Mouse (Mus musculus): ENCODE measurements around the gene Gm9903.

Gene Gm9903

DNA sequence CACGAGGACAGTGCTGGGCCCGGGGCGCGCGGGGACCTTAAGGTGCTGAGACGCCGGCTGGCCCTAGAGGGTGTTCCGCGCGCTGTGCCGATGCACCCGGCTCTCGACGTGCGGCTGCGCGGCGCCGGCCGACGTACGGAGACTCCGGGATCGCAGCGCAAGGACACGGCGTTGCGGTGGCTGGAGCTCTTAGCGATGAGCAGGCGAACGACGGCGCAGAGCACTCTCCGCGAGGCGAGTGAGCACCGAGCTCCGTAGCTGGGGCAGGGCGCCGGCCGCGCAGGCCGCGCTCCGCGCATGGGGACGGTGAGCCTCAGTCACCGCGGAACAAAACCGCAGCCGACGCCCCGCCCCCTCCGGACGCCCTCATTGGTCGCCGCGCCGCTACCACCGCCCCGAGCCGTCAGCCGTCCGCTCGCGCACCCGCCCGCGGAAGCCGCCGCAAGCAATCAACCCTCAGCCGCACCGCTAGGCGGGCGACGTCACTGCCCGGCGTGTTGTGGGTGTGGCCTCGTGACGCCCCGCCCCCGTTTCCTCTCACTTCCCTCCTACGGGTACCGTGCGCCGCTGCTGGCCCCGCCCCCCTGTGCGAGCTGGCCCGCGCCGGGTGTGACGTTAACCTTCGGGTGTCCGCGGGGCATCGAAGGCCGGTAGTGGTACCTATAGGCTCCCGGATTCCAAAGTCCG, at the start of gene Gm9903, which contains the start of gene Fam53a:
Gm9903 (plus strand) TSS at position 625 of the 687 bp plus-strand sequence.
Fam53a (minus strand) TSS at position 335 of the 687 bp plus-strand sequence.
- DNase-seq = peak; percentile 99 to 100

- no peak for DNase-seq
These were observed 49.4 kb upstream of the Gm9903 start for GRCm38 (mm10) chr5:33580336-33580735.

DNA sequence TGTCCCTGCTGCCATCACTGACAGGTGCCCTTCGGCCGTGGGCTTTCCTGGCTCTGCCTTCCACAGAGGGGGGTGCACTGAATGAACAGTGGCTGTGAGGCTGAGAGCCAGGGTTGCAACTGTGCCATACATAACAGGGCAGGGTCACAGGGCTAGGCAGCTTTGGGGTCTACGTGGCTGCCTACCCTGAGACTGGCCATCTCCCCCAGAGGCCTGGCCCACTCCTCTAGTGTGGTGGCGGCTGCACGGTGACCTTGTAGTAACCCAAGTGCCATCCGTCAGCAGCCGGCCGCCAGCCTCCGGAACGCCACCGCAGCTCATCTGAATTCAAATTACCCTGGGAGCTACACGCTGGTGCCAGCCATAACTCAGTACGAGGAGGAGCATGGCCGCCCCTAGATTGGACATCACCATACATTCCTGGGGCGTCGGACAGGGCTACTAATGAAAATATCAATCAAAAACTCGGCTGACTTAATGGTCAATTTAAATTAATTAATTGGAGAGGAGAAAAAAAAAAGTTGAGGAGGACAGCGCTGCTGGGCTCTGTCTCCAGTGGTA, 42.1 kb upstream of the Gm9903 start:
- no peak for DNase-seq

- no peak for DNase-seq
These were observed 41.7 kb upstream of the Gm9903 start for GRCm38 (mm10) chr5:33588066-33588465.

DNA sequence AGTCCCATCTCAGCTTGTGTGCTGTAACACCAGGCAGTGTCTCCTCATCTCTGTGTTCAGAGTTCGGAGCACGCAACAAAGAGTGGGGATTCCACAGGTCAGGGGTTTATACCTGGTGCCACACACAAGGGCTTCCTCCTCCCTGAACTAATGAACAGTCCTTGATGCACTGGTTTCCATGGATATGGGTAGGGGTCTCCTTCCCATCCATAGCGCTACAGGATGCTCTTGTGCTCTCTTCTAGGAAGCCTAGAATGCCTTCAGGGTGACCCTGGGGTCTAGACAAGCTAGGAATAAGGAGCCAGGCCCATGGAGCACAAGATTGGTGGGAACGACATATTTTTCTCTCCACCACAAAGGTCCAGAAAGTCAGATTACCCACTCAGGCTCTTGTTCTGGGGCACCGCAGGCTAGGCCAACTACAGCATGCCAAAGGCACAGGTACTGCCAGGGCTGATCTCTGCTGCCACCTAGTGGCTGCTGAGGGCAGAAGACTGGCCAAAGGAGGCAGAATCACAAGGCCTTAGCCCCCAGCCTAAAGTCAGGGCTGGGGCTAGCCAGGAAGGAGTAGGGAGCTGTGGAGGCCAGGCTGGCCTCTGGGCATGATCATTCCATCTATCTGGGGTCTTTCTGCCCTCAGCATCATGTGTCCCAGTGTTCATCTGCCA, 40.4 kb upstream of the Gm9903 start:
- peak; percentile 43 to 65 for DNase-seq

DNA sequence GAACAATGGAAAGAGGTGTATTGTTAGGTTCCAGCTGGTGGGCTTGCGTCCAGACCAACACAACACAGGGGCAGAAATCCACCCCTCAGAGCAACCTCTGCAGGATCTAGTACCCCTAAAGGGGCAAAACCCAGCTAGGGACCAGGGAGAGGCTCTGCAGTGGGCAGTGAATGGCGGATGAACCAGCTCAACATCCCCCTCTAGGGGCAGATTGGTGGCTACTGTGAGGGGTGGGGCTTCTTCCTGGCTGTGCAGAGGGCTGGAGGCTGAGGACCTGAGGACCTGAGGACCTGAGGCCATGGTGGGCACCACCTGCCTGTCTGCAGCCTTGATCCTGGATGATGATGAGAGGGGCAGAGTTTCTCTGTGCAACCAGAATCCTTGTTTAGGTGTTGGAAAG, 36.1 kb upstream of the Gm9903 start:
- DNase-seq = no peak

GRCm38 (mm10) chr5:33605314-33605713, 24.4 kb upstream of the Gm9903 start:
- no peak for DNase-seq

GRCm38 (mm10) chr5:33606631-33607030, 23.1 kb upstream of the Gm9903 start:
- no peak for DNase-seq

DNA sequence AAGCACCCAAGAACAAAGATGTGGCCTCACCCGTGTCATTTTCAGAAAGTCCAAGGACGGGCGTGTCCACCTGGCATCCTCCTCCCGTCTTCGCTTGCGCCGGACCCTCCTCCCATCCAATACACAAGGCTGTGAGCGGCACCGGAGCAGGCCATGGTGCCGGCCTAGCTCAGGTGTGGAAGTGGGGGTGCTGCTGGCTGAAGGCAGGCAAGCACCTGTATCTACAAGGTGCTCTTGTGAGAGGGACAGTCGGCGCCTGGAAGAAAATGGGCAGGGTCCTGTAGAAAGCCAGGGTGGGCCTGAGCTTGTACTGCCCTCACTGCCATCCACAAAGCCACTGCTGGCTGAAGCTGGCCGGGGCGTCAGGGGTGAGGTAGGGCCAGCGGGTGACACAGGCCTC, 22.3 kb upstream of the Gm9903 start:
- DNase-seq = no peak

- peak; percentile 30 to 40 for DNase-seq
These were observed 20.5 kb upstream of the Gm9903 start for GRCm38 (mm10) chr5:33609226-33609625.

DNA sequence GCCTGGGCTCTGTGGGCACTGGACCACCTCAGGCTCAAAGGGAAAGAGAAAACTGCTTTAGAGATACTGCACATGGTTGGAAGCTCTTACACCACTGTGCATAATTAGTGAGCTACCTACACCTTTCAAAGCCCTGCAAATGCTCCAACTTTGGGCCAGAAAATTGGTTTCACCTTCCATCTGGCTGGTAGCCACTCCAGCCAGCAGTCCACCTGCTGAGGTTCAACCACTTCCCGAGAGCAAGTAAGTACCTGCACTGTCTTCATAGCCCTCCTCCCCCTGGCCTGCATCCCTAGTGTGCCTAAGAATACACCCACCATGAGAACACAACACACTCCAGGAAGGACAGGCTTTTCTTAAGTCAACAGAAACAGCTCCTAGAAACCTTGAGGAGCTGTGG, 17.9 kb upstream of the Gm9903 start:
- no peak for DNase-seq

GRCm38 (mm10) chr5:33614391-33614790, 15.3 kb upstream of the Gm9903 start:
- no peak for DNase-seq

- DNase-seq = no peak
These were observed 7.1 kb upstream of the Gm9903 start for GRCm38 (mm10) chr5:33622671-33623070.

DNA sequence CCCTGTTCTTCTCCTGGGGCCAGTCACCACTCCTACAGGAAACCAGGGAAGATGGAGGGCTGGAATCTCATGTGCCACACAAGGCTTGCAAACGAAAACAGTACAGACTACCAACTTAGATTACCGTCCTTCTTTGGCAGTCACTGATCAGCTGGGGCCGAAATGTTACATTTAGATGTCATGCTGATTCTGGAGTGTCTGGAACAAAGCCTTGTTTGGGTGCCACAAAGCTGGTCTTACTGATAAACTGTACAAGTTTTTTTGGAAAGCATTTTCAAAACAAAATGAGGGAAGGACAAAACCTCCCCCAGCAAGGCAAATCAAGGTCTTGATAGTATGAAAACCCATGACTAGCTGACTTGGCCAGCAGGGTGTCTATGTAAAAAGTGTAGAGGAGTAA, 6.0 kb upstream of the Gm9903 start:
- DNase-seq = no peak

DNA sequence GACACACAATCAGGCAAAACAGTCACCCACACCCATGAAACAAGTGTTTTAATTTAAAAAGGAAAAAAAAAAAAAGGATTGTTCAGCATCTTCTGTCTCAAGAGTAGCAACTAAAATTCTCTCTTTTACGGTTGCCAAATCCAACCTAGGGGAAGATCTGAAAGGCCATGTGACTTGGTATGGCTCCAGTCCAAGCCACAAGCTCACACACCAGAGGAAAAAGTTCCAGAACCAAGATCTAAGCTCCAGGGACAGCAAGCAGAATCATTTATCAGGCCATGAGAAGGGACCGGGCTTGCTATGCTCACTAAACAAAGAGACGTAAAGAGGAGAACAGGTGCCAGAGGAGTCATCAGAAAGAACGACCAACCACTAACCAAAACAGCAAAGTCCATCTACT, 1.8 kb upstream of the Gm9903 start:
- peak; percentile 47 for DNase-seq

- peak in 1 of 2 experiments; percentile 48 for DNase-seq
These were observed 865 bp upstream of the Gm9903 start for GRCm38 (mm10) chr5:33628820-33629300.

- DNase-seq = no peak
These were observed 336 bp downstream of the Gm9903 start for GRCm38 (mm10) chr5:33630061-33630460.

DNA sequence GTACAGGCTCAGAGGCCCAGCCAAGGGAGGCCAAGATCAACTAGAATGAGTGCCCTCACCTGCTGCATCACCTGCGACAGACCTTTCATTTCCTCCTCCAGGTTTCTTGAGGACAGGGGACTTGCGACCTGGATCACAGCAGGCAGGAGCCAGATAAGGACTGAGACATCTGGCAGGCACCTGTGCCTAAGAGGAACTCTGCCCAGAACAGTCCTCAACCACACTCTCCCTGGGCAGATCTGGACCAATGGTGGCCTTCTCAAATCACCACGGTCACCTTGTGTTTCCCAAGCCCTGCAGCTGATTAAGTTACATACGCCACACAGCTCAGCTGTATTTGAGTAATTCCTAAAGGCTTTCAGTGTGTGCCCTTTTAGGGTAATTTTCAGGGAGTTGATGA, 890 bp downstream of the Gm9903 start:
- DNase-seq = no peak

- DNase-seq = no peak
These were observed 2.8 kb downstream of the Gm9903 start for GRCm38 (mm10) chr5:33632526-33632925.

GRCm38 (mm10) chr5:33635361-33635760, 5.6 kb downstream of the Gm9903 start:
- no peak for DNase-seq

- no peak for DNase-seq
These were observed 8.1 kb downstream of the Gm9903 start for GRCm38 (mm10) chr5:33637606-33638350.

- no peak for DNase-seq
These were observed 9.1 kb downstream of the Gm9903 start for GRCm38 (mm10) chr5:33638826-33639225.

DNA sequence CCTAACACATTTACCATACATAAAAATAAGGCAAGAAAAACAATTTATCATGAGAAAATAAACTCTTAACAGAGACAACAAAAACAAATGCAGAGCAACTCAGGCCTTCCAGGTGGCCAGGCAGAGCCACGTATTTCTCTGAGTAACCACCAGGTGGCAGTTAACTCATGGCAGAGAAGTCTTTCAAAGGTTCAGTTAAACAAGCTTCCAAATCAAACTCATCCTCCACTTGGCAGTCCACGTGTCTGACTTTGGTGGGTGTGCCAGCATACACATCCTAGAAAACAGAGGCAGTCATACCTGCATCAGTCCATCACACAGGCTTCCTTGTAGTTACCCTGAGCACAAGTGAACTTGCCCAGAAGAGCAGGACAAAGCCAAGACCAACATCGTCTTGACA, 10.9 kb downstream of the Gm9903 start:
- peak in 1 of 2 experiments; percentile 56 for DNase-seq
